Mouse (Mus musculus) left cerebral cortex, adult 2 months (tissue): ENCODE measurements around the gene Slc5a6. TPM values are rescaled to one million over a fixed set of nuclear protein-coding genes. Genes with fewer than 3 reads are reported as not detected.
A peak's percentile ranks its signal among the peaks of the same experiment; 100 is the strongest.
"Not testable (repeated sequence)": the region's sequence is repeated elsewhere in the genome, so short reads cannot be mapped to it uniquely, and the experiment has no call there.

Source experiments
- DNase-seq, 2 experiments: peaks; one replicate each; pipeline ENCODE4 v3.0.0; 2021 to 2022; ENCODE audit warnings: low spot score in 2 of 2, mixed read lengths in 1 of 2; ENCODE audit errors: extremely low spot score in 1 of 2
- H3K27ac ChIP-seq: fragments of 200-600 bp; 2 replicates; pipeline ENCODE4 v1.8.1; 2022
- H3K4me3 ChIP-seq: fragments of 200-600 bp; 2 replicates; pipeline ENCODE4 v1.8.1; 2022
- CTCF ChIP-seq: fragments of 200-600 bp; IDR thresholded peaks from 2 replicates; pipeline ENCODE4 v1.8.1; 2022; ENCODE audit warnings: antibody characterized with exemption, mild to moderate bottlenecking, moderate library complexity
- intact Hi-C: fragments of 180-260 bp; cut with DNase I; formaldehyde crosslinking; loops from one replicate; pipeline ENCODE4 v1.15.1; 2025
- total RNA-seq, 2 experiments: library from RNA; stranded (reverse); gene quantifications; 2 replicates each; pipeline ENCODE4 v1.2.3; 2021

Slc5a6 gene
- total RNA-seq, 2 experiments from 2014 or later = 16.7 to 19.3 TPM

GRCm38 (mm10) chr5:31055216-31056140, 6.8 kb upstream of the Slc5a6 start:
- intact Hi-C loops = no loop called here
- Histone ChIP-seq H3K27ac (peak overlapping the region; percentile 72; the same call in 1 of the 2 replicates), H3K4me3 (peak overlapping the region; percentile 67)
- no peak for DNase-seq
- TF ChIP-seq CTCF = no peak

DNA sequence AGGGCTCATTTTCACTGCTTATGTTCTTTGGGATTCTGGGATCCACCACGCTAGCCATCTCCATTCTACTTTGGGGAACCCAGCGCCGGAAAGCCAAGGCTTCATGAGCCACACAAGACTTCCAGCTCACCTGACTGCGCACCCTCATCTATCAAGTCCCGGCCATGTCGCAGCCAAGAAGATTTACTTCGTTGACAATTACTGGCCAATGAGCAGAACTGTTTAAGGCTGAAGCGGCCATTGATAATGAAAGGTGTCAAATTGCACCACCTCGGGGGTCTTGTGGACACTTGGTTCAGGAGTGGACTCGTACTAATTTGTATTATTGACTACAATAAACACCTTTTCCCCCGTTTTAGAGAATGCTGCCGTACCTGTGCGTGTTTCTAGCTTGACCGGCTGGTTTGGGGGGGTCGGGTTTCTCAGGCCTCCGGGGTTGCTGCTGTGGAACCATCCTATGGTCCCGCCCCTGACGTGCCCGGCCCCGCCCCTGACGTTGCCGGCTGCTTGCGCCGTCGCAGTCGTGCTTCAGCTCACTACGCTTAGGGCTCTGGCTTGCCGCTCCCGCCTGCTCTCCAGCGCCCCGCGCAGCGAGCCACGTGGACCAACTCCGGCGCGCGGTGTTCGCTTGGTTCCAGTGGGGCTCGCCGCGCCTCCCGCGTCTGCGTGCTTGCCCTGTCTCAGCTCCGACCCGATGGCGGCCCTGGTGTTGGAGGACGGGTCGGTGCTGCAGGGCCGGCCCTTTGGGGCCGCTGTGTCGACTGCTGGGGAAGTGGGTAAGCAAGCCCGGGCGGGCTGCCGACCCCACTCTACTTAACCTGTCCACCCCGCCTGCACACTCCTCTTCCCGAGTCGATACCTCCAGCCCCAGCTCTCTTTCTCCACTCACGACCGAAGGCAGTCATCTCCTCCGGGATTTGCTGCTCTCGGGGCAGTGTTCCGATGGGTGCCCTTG, 5.8 kb upstream of the Slc5a6 start, which contains the start of gene Cad:
Gene Cad (plus strand): TSS at position 520 of the 955 bp plus-strand sequence.
- DNase-seq = peak; percentile 94 to 95
- Histone ChIP-seq H3K4me3 (peak within 1 kb of the TSS; percentile 67), H3K27ac (peak within 1 kb of the TSS; percentile 72)
- no peak; the same call in 1 of the 2 replicates for TF ChIP-seq CTCF
- intact Hi-C loops = no loop called here

- H3K27ac ChIP-seq, intact Hi-C loops, DNase-seq: not testable (repeated sequence)
- peak overlapping the region; percentile 67 for H3K4me3 ChIP-seq
These were observed 5.0 kb upstream of the Slc5a6 start for GRCm38 (mm10) chr5:31053728-31054127.

DNA sequence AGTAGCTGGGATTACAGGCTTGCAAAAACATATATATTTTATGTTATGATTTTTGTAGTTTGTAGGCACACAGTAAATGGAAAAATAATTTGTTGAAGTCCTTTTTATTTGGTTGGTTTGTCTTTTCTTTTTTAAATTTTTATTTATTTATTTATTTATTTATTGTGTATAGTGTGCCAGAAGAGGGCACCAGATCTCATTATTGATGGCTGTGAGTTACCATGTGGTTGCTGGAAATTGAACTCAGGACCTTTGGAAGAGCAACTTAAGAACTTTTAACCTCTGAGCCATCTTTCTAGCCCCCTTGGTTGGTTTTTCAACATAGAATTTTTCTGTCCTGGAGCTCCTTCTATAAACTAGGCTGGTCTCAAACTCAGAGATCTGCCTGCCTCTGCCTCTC, 1.7 kb upstream of the Slc5a6 start:
- no peak for DNase-seq
- intact Hi-C loops = no loop called here
- peak; percentile 29 for TF ChIP-seq CTCF

GRCm38 (mm10) chr5:31047848-31048762, 619 bp downstream of the Slc5a6 start, which contains the start of gene Atraid:
TSS of gene Atraid (plus strand) at chr5:31048312.
- Histone ChIP-seq H3K4me3 (peak within 1 kb of the TSS; percentile 69), H3K27ac (peak within 1 kb of the TSS; percentile 94)
- peak; percentile 97 for DNase-seq
- intact Hi-C loops = loop anchor here (2.0 kb wide), 1 partner anchor 87 kb away; the partner anchor contains the start of gene Preb
- no peak; the same call in 1 of the 2 replicates for TF ChIP-seq CTCF

More for the DNA sequence above, 1.7 kb upstream of the Slc5a6 start:
- H3K27ac ChIP-seq = no peak overlapping the region
- no peak overlapping the region for H3K4me3 ChIP-seq

- no peak for DNase-seq
- TF ChIP-seq CTCF = no peak
- peak overlapping the region; percentile 69; the same call in 1 of the 2 replicates for H3K4me3 ChIP-seq
- no peak overlapping the region for H3K27ac ChIP-seq
- intact Hi-C loops = no loop called here
These were observed 1.6 kb downstream of the Slc5a6 start for GRCm38 (mm10) chr5:31047074-31047473.

DNA sequence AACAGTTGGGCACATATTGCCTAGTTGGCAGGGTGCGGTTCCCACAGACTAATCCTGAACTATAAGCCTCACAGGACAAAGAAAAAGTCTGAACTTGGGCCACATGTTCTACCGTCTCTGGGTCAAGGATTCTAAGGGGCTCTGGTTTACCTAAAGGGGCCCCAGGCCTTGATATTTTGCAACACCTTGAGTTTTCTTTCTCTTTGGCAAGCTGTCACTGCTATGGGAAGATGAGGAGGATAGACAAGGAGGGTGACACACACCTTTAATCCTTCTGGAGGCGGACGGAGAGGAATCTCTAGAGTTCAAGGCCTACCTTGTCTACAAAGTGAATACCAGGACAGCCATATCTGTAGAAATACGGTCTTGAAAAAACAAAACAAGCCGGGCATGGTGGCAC, 2.3 kb downstream of the Slc5a6 start:
- no peak for DNase-seq
- H3K27ac ChIP-seq = no peak overlapping the region
- no peak overlapping the region for H3K4me3 ChIP-seq
- TF ChIP-seq CTCF = no peak
- intact Hi-C loops = no loop called here

DNA sequence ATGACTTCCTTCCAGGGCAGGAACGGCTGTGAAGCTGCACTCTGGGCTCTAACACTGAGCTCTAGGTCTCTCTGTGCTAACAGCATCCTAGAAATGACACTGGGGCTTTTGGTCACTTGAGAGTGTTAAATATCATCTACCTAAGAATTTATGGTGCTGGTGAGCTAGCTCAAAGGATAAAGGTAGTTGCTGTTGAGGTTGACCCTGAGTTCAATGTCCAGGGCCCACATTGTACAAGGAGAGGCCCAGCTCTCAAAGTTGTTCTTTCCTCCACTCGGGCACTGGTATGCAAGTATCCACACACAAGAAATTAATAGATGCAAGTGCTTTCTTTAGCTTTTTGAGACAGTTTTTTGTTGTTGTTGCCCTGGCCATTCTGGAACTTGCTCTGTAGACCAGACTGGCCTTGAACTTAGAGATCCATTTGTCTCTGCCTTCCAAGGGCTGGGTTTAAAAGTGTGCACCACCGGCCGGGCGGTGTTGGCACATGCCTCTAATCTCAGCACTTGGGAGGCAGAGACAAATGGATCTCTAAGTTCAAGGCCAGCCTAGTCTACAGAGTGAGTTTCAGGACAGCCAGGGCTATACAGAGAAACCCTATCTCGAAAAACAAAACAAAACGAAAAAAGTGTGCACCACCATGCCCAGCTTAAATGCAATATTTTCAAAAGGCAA, 10.4 kb downstream of the Slc5a6 start:
- intact Hi-C loops = no loop called here
- H3K4me3 ChIP-seq = no peak overlapping the region
- no peak for TF ChIP-seq CTCF
- DNase-seq = no peak
- no peak overlapping the region for H3K27ac ChIP-seq

- H3K27ac ChIP-seq, H3K4me3 ChIP-seq, DNase-seq, intact Hi-C loops: not testable (repeated sequence)
These were observed 12.2 kb downstream of the Slc5a6 start for GRCm38 (mm10) chr5:31036556-31036955.

GRCm38 (mm10) chr5:31034669-31035068, 14.1 kb downstream of the Slc5a6 start:
- intact Hi-C loops = no loop called here
- Histone ChIP-seq H3K4me3 (no peak overlapping the region), H3K27ac (no peak overlapping the region)
- no peak for TF ChIP-seq CTCF
- DNase-seq = no peak
